Mouse (Mus musculus) neural tube, embryonic 14.5 days (tissue): Measurements from ENCODE around the gene Gria1. TPM values are rescaled to one million over a fixed set of nuclear protein-coding genes. Genes with fewer than 3 reads are reported as not detected.

Experiments
- ATAC-seq: fragments of 200-750 bp; cut with Nextera tagmentation; 2 replicates; pipeline ENCODE4 v1.8.0; 2017; ENCODE audit warnings: low read depth, mild to moderate bottlenecking, moderate TSS enrichment, moderate library complexity
- H3K27ac ChIP-seq: fragments of 300-500 bp; sonication (generic); 2 replicates; pipeline ENCODE4 v1.5.1; 2014; ENCODE audit warnings: low read depth, mild to moderate bottlenecking, control low read depth, low read length, moderate library complexity, mixed read lengths
- H3K27me3 ChIP-seq: fragments of 300-500 bp; sonication (generic); 2 replicates; pipeline ENCODE4 v1.6.1; 2014; ENCODE audit warnings: low read length; ENCODE audit not compliant: control insufficient read depth, insufficient read depth
- H3K36me3 ChIP-seq: fragments of 300-500 bp; sonication (generic); 2 replicates; pipeline ENCODE4 v1.6.1; 2014; ENCODE audit warnings: low read length, mixed read lengths; ENCODE audit not compliant: control insufficient read depth, insufficient read depth
- H3K4me1 ChIP-seq: fragments of 300-500 bp; sonication (generic); 2 replicates; pipeline ENCODE4 v1.6.1; 2014; ENCODE audit warnings: low read length; ENCODE audit not compliant: control insufficient read depth, insufficient read depth
- H3K4me2 ChIP-seq: fragments of 300-500 bp; sonication (generic); 2 replicates; pipeline ENCODE4 v1.6.1; 2014; ENCODE audit warnings: mild to moderate bottlenecking, low read depth, low read length, control low read depth
- H3K4me3 ChIP-seq: fragments of 300-500 bp; sonication (generic); 2 replicates; pipeline ENCODE4 v1.5.1; 2014; ENCODE audit warnings: low read depth, low read length, control low read depth, mixed read lengths
- H3K9ac ChIP-seq: fragments of 300-500 bp; sonication (generic); replicated peaks from 2 replicates; pipeline ENCODE4 v1.6.1; 2014; ENCODE audit warnings: low read depth, mild to moderate bottlenecking, control low read depth, low read length, mixed read lengths
- H3K9me3 ChIP-seq: fragments of 300-500 bp; sonication (generic); 2 replicates; pipeline ENCODE4 v1.6.1; 2016; ENCODE audit warnings: low read length; ENCODE audit not compliant: control insufficient read depth
- WGBS: fragments of 180-500 bp; shearing (Covaris S2); extraction: QIAGEN DNeasy Blood & Tissue Kit; methylation state at CpG from one replicate; pipeline ENCODE4 v1.1.7; 2014; 5-methylcytosine and 5-hydroxymethylcytosine counted together
- polyA plus RNA-seq: library from polyadenylated mRNA; unstranded; fragments of >200 nt; fragmentation: Nextera tagmentation; extraction: Ambion mirVana; gene quantifications from 2 replicates; pipeline ENCODE4 v1.2.1, GENCODE M21; 2014

Gene Gria1
- polyA plus RNA-seq, 1 experiment from 2014 or later, result 59.1 TPM

GRCm38 (mm10) chr11:57143681-57144080 lies 132.5 kb downstream of the Gria1 start:
- H3K27ac ChIP-seq, result no peak overlapping the region

GRCm38 (mm10) chr11:57145192-57145591 lies 134.0 kb downstream of the Gria1 start:
- Histone ChIP-seq H3K4me2 (no peak overlapping the region), H3K27ac (no peak overlapping the region), H3K27me3 (no peaks in the 10 kb centered on the region), H3K4me3 (no peak overlapping the region), H3K36me3 (no peaks in the 10 kb centered on the region), H3K9me3 (no peaks in the 10 kb centered on the region), H3K4me1 (no peaks in the 10 kb centered on the region), H3K9ac (no peak overlapping the region)
- ATAC-seq, result no peak
- WGBS, result 69% methylated on average over 7 of the region's 7 CpGs

More at GRCm38 (mm10) chr11:57143681-57144080, 132.5 kb downstream of the Gria1 start:
- H3K9ac ChIP-seq, result no peak overlapping the region
- no peak overlapping the region for H3K4me3 ChIP-seq
- WGBS, result 65% methylated on average over 5 of the region's 5 CpGs
- no peaks in the 10 kb centered on the region for H3K4me1 ChIP-seq
- ATAC-seq, result no peak
- H3K36me3 ChIP-seq, result no peaks in the 10 kb centered on the region
- no peak overlapping the region for H3K4me2 ChIP-seq
- H3K9me3 ChIP-seq, result no peaks in the 10 kb centered on the region
- no peaks in the 10 kb centered on the region for H3K27me3 ChIP-seq

- WGBS, result 56% methylated on average over 7 of the region's 7 CpGs
- no peak for ATAC-seq
- no peaks in the 10 kb centered on the region for H3K27me3 ChIP-seq
Observed at GRCm38 (mm10) chr11:57145704-57146103, 134.5 kb downstream of the Gria1 start.

GRCm38 (mm10) chr11:57151674-57152073 lies 140.5 kb downstream of the Gria1 start:
- H3K27me3 ChIP-seq, result no peaks in the 10 kb centered on the region
- H3K4me2 ChIP-seq, result no peak overlapping the region
- 91% methylated on average over 4 of the region's 4 CpGs for WGBS
- 0 out of 2 replicates have a peak, but pooled peaks cover 2% of the 10 kb centered on the region for H3K4me1 ChIP-seq
- H3K9ac ChIP-seq, result no peak overlapping the region
- no peak overlapping the region for H3K27ac ChIP-seq
- H3K4me3 ChIP-seq, result no peak overlapping the region
- H3K9me3 ChIP-seq, result no peaks in the 10 kb centered on the region
- H3K36me3 ChIP-seq, result no peaks in the 10 kb centered on the region
- ATAC-seq, result no peak

More at GRCm38 (mm10) chr11:57145704-57146103, 134.5 kb downstream of the Gria1 start:
- no peaks in the 10 kb centered on the region for H3K9me3 ChIP-seq
- no peaks in the 10 kb centered on the region for H3K4me1 ChIP-seq
- H3K36me3 ChIP-seq, result no peaks in the 10 kb centered on the region
- no peak overlapping the region for H3K4me2 ChIP-seq
- H3K9ac ChIP-seq, result no peak overlapping the region
- H3K27ac ChIP-seq, result no peak overlapping the region
- H3K4me3 ChIP-seq, result no peak overlapping the region

- no peaks in the 10 kb centered on the region for H3K36me3 ChIP-seq
- 41% methylated on average over 8 of the region's 8 CpGs for WGBS
- no peak for ATAC-seq
- H3K4me3 ChIP-seq, result no peak overlapping the region
- H3K27ac ChIP-seq, result no peak overlapping the region
- H3K9me3 ChIP-seq, result no peaks in the 10 kb centered on the region
- no peaks in the 10 kb centered on the region for H3K27me3 ChIP-seq
- 0 out of 2 replicates have a peak, but pooled peaks cover 2% of the 10 kb centered on the region for H3K4me1 ChIP-seq
- no peak overlapping the region for H3K9ac ChIP-seq
- no peak overlapping the region for H3K4me2 ChIP-seq
Observed at GRCm38 (mm10) chr11:57154998-57155397, 143.8 kb downstream of the Gria1 start.

- Histone ChIP-seq H3K9me3 (no peaks in the 10 kb centered on the region), H3K9ac (no peak overlapping the region), H3K36me3 (no peaks in the 10 kb centered on the region), H3K4me2 (no peak overlapping the region), H3K27ac (no peak overlapping the region), H3K27me3 (no peaks in the 10 kb centered on the region), H3K4me1 (0 out of 2 replicates have a peak, but pooled peaks cover 2% of the 10 kb centered on the region), H3K4me3 (no peak overlapping the region)
- no peak for ATAC-seq
- WGBS, result 65% methylated on average over 3 of the region's 3 CpGs
Observed at GRCm38 (mm10) chr11:57159412-57159811, 148.2 kb downstream of the Gria1 start.

- Histone ChIP-seq H3K4me2 (no peak overlapping the region), H3K36me3 (no peaks in the 10 kb centered on the region), H3K9ac (no peak overlapping the region), H3K9me3 (no peaks in the 10 kb centered on the region), H3K27ac (no peak overlapping the region), H3K27me3 (no peaks in the 10 kb centered on the region), H3K4me3 (no peak overlapping the region), H3K4me1 (0 out of 2 replicates have a peak, but pooled peaks cover 2% of the 10 kb centered on the region)
- no peak for ATAC-seq
- 93% methylated on average over 8 of the region's 8 CpGs for WGBS
Observed at GRCm38 (mm10) chr11:57160076-57160475, 148.9 kb downstream of the Gria1 start.

- Histone ChIP-seq H3K4me1 (no peaks in the 10 kb centered on the region), H3K27ac (no peak overlapping the region), H3K4me2 (no peak overlapping the region), H3K36me3 (no peaks in the 10 kb centered on the region), H3K27me3 (no peaks in the 10 kb centered on the region), H3K9ac (no peak overlapping the region), H3K4me3 (no peak overlapping the region), H3K9me3 (no peaks in the 10 kb centered on the region)
- WGBS, result 94% methylated on average over 6 of the region's 6 CpGs
- no peak for ATAC-seq
Observed at GRCm38 (mm10) chr11:57162931-57163330, 151.7 kb downstream of the Gria1 start.

GRCm38 (mm10) chr11:57170058-57170457 lies 158.9 kb downstream of the Gria1 start:
- ATAC-seq, result no peak
- no peak overlapping the region for H3K27ac ChIP-seq
- H3K36me3 ChIP-seq, result no peaks in the 10 kb centered on the region
- no peak overlapping the region for H3K4me3 ChIP-seq
- 80% methylated on average over 6 of the region's 6 CpGs for WGBS
- H3K9ac ChIP-seq, result no peak overlapping the region
- no peak overlapping the region for H3K4me2 ChIP-seq
- H3K27me3 ChIP-seq, result no peaks in the 10 kb centered on the region
- 0 out of 2 replicates have a peak, but pooled peaks cover 4% of the 10 kb centered on the region for H3K4me1 ChIP-seq
- no peaks in the 10 kb centered on the region for H3K9me3 ChIP-seq
